Mouse (Mus musculus) Muller cell, postnatal 12 days (primary cell): Measurements from ENCODE around the gene Arsg.

Source experiments
- DNase-seq: peaks from one replicate; pipeline ENCODE4 v3.0.0-alpha.2; 2015; ENCODE audit errors: inconsistent ontology term

The Arsg gene

GRCm38 (mm10) chr11:109473171-109474085 lies at the start of gene Arsg, which contains the start of gene Slc16a6:
Gene Arsg, plus strand, starts transcription at chr11:109473374.
Gene Slc16a6, minus strand, starts transcription at chr11:109473598.
- DNase-seq, result peak; percentile 94

DNA sequence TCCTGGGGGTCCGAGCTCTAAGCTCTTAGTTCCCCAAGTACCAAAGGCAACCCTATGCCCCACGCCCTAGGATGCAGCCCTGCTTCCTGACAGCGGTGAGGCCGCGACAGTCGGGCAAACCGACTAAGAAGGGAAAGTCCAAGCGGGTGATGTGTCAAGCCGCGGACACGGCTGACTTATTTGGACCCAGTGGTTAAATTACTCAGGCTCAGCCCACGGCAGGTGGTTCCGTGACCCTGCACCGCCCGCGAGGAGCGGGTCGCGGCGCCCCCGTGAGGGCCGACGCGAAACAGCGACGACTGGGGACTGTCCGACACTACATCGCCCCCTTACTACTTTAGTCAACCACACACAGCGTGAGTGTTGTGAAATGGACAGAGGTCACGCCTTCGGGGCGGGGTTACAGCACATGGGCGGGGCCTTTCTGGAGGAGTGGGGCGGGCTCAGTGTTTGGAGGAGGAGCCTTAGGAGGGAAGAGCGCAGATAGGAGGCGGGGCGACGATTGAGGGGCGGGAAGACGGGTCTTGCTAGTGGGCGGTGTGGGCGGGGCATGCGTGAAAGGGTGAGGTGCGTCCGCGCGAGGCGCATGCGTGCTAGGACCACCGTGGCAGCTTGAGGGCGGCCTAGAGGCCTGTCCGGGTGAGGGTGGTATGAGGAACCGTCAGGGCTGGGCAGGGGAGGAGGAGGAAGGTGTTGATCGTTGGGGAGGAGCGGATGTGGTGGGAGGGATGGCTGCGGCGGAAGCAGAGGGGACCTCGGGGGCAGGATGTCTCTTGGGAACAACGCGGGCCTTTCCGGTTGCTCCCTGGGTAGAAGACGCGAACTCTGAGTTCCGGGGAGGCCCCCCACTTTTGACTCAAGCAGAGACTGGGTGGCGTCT lies 47.5 kb upstream of the Arsg start, which contains the start of gene Amz2:
TSS of gene Amz2 (plus strand) at position 555 of the 880 bp plus-strand sequence.
- peak; percentile 100 for DNase-seq

GRCm38 (mm10) chr11:109426272-109426586 lies 46.9 kb upstream of the Arsg start:
- no peak for DNase-seq

DNA sequence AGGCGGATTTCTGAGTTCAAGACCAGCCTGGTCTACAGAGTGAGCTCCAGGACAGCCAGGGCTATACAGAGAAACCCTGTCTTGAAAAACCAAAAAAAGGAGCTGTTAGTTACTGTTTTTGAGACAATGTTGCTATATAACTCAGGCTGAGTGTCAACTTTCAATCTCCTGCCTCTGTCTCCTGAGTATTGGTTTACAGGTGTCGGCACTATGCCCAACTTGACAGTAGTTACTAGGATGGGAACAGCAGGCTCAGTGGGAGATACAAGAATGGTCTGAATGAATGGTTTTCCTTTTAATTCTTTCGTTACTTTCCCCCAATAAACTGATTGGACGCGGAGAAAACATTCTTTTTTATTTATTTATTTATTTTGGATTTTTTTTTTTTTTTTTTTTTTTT lies 45.8 kb upstream of the Arsg start:
- DNase-seq, result no peak

DNA sequence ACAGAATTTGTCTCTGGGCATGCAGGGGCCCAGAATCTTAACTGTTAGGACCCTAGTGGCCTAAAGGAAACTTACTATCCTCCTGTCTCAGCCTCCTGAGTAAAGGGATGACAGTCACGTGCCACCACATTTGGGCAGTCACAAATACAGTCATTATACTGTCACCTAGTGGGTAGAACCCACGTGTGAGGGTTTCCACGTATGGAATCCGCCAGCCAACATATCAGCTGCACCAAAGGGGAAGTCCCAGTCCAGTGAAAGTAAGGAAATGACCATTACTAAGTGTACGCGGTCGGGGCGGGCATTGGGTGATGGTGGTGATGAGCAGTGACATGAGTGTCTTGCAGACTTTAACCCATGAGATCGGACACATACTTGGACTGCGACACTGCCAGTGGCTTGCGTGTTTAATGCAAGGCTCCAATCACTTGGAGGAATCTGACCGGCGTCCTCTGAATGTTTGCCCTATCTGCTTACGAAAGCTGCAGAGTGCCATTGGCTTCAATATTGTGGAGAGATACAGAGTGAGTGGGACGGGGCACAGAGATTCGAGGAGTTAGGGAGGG lies 38.9 kb upstream of the Arsg start:
- no peak for DNase-seq

- DNase-seq, result no peak
These were observed 36.3 kb upstream of the Arsg start for GRCm38 (mm10) chr11:109436889-109437288.

DNA sequence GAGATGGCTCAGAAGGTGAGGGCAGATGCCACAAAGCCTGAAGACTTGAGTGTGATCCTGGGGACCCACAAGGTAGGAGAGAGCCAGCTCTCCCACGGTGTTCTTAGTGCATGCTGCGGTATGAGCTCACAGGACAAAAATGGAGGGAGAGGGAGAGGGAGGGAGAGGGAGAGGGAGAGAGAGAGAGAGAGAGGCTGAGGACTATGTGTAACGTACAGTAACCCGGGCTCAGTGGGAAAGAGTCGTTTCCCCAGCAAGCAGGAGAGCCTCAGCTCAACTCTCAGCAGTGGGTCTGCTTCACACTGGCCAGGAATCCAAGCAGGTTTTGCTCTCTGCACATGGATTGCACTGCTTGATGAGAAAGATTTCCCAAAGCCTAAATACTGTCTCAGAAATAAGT lies 34.0 kb upstream of the Arsg start:
- no peak for DNase-seq

GRCm38 (mm10) chr11:109439829-109440340 lies 33.3 kb upstream of the Arsg start:
- DNase-seq, result peak; percentile 81

DNA sequence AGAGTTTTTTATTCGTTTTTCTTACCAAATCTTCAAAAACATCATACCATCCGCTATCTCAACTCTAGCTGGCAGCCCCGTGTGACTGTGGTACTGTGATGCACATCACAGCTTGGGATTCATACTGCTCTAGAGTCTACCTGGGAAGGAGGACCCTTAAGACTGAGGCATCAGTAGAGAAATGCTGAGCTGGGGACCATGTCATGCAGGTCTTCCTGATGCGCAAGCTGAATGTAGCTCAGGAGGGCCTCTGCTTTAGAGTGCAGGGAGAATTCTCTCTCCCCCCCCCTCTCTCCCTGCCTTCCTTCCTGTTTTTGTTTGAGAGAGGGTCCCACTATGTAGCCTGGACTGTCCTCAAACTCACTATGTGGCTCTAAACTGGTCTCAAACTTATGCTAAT lies 32.5 kb upstream of the Arsg start:
- no peak for DNase-seq

- DNase-seq, result no peak
These were observed 32.1 kb upstream of the Arsg start for GRCm38 (mm10) chr11:109441119-109441518.

DNA sequence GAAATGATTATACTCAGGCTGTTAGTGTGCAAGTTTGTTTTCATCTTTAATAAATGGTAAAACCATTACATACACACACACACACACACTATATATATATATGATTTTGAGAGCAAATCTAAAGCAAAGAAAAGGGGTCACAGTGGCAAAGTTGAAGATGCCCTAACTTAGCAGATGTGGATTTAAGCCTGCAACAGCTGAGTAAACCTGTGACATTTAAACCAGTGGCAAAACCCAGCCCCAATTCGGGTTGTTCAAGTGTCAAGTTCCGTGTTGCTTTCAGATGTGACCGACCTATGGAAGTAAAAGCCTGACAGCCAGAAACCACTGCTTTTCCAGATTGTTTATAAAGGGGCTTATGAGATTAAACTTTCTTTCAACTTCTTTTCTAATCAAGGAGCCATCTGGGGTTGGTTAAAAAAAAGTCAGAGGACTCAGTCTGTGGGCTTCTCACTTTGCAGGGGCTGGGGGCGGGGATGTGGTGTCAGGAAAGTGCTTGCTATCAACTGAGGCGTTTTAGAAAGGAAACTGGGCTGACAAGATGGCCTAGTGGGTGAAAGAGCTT lies 30.9 kb upstream of the Arsg start:
- no peak for DNase-seq

GRCm38 (mm10) chr11:109443468-109444263 lies 29.5 kb upstream of the Arsg start:
- no peak for DNase-seq

GRCm38 (mm10) chr11:109444600-109444999 lies 28.6 kb upstream of the Arsg start:
- DNase-seq, result no peak

GRCm38 (mm10) chr11:109445438-109446035 lies 27.6 kb upstream of the Arsg start:
- DNase-seq, result no peak

DNA sequence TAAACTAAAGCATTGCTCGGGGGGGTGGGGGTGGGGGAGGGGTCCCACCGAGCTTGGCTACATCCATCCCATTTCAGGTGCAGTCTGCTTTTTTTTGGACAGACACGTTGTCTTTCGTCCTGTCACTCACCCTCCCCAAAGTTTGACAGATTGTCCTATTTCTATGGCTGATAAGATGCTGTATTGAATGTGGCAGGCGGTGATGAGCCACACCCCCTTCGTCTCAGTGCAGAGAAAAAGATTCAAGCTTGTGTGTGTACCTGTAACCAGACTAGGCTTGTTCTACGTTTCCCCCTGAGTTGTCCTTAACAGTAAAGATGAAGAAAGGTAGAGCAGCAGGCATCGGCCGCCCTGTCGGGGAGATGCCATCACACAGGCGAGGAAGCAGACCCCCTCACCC lies 22.0 kb upstream of the Arsg start:
- DNase-seq, result no peak

DNA sequence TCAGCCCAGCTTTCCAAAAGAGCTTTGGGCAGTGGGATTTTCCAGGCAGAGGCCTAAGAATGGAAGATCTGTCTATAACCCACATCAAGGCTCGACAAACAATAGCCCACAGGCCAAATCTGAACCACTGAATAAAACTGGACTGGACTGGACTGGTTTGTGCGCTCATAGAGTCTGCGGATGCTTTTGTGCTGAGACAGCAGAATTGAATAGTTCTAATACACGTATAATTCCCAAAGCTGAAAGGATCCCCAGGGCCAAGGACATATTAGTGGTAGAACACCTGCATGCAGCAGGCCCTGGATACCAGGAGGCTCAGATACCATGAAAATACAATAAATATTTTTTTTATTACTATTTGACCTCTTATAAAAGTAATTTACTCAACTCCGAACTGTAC lies 16.9 kb upstream of the Arsg start:
- DNase-seq, result no peak

DNA sequence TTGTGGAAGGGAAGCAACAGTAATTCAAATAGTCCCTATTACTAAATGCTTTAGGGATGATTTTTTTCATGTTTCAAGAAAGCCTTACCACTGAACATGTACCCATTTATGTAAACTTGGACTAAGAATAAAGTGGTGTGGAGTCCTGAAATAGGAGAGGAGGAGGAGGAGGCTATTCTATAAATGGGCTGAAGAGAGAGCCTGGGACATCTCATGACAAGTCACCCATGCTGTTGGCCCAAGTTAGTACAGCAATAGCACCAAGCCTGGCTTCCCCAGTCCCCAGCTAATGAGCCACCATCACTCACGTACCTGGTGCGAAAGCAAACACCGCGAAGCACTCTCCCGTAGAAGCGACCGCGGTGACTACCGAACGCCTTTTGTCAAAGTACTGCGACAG lies 15.0 kb upstream of the Arsg start:
- no peak for DNase-seq

DNA sequence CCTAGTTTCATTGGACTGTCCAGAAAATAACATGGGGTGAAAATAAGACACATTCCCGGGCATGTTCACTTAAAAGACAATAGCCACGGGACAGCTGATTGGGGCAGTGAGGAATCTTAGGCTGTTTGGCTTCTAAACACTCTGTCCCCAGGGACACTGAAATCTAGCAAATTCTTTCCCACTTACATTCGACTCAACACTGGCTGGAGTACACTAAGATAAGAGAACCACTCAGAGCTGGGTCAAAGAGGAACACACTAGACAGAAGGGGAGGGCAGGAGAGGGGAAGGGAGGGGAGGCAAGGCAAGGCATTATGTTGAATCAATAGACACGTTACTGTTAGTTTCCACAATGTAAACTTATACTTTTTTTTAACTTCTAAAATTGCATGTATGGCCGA lies 12.6 kb upstream of the Arsg start:
- DNase-seq, result no peak

DNA sequence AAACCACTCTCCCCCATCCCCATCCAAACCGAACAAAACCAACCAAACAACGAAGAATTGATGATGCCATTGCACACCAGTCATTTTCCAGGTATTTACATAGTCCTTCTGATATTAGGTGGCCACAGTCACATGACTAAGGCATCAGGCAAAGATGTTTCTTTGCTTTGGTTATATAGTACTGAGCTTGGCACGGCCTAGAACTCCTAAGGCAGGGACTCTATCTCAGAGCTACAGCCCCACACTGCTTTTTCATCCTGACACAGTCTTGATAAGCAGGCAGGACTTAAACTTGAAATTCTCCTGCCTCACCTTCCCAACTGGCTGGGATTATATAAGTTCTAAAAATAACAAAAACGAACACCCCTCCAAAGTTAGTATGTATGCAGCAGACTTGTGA lies 8.1 kb upstream of the Arsg start:
- no peak for DNase-seq

- DNase-seq, result no peak
These were observed 6.2 kb upstream of the Arsg start for GRCm38 (mm10) chr11:109466987-109467386.

GRCm38 (mm10) chr11:109468133-109468532 lies 5.0 kb upstream of the Arsg start:
- no peak for DNase-seq
